Mouse (Mus musculus): Measurements from ENCODE around the gene Stk39. TPM values are rescaled to one million over a fixed set of nuclear protein-coding genes. Genes with fewer than 3 reads are reported as not detected.

Gene Stk39
- polyA plus RNA-seq, 1 experiment from 2014 or later: 77.2 TPM

DNA sequence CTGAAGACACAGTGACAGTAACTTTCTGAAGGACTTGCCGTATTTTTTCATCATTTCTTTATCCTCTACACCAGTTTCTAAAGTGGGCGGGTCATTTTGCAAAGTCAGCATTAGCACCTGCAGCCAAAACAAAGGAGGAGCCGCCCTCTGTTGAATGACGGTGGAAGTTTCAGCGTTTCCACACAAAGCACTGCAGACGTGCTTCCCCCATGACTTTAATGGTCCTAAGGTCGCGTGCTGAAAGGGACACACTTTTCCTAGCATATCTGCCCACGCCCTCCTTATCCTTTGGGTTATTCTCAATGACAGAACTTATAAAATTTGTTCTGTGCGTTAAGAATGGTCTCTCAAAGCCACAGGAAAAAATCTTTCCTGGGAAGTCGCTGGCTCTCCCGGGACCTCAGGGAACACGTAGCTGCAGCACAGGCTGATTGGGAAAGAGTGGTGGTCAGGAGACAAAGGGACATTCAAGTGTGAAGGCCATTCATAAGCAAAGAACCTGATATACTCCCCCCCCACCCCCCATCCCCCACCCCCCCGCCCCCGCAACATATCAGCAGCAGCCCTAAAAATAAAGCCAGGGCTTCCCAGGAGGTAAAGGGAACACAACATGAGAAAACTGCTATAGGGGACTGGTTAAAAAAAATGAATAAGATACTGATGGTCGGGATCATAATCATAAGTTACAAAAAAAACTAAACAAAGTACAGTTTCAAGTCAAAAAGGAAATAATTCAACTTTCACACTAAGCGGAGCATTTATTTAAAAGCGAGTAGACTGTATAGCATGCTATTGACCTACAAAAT lies 105.8 kb downstream of the Stk39 start:
- Histone ChIP-seq H3K4me2 (peak overlapping the region; percentile 58), H3K27me3 (replicated peaks) (no peaks in the 10 kb centered on the region), H3K9ac (peak overlapping the region; percentile 29; the same call in 1 of the 2 replicates), H3K4me3 (0 out of 2 replicates have a peak overlapping the region, but pooled peaks have one; percentile 10), H3K36me3 (peaks cover 10% of the 10 kb centered on the region), H3K9me3 (replicated peaks) (no peaks in the 10 kb centered on the region), H3K27ac (ENCODE audit: poor library complexity, severe bottlenecking) (peak overlapping the region; percentile 63), H3K4me1 (replicated peaks) (peaks cover 67% of the 10 kb centered on the region)
- no peak for ATAC-seq (ENCODE audit: insufficient number of reproducible peaks, low FRiP score)
- 10% methylated on average over 18 of the region's 18 CpGs for WGBS

DNA sequence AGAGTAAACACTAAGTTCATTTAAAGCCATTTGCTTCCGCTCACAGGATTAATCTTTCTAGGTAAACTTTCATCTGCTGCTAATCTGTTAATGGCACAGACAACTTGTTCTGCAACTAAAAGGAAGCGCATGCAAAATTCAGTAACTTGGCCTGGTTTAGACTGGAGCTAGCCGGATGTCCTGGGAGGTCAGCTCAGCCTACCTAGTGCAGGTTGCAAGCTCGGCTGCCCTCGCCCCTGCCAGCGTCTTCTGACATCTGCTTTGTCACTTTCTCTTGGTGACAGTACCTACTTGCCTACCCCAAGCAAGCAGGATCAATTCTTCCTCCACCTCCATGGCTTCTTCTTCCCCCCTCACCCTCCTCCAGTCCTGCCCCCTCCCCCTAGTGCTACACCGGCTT lies 106.6 kb downstream of the Stk39 start:
- H3K27ac ChIP-seq (ENCODE audit: poor library complexity, severe bottlenecking): peak overlapping the region; percentile 63
- 0 out of 2 replicates have a peak overlapping the region, but pooled peaks have one; percentile 8 for H3K4me3 ChIP-seq
- ATAC-seq (ENCODE audit: insufficient number of reproducible peaks, low FRiP score): no peak

DNA sequence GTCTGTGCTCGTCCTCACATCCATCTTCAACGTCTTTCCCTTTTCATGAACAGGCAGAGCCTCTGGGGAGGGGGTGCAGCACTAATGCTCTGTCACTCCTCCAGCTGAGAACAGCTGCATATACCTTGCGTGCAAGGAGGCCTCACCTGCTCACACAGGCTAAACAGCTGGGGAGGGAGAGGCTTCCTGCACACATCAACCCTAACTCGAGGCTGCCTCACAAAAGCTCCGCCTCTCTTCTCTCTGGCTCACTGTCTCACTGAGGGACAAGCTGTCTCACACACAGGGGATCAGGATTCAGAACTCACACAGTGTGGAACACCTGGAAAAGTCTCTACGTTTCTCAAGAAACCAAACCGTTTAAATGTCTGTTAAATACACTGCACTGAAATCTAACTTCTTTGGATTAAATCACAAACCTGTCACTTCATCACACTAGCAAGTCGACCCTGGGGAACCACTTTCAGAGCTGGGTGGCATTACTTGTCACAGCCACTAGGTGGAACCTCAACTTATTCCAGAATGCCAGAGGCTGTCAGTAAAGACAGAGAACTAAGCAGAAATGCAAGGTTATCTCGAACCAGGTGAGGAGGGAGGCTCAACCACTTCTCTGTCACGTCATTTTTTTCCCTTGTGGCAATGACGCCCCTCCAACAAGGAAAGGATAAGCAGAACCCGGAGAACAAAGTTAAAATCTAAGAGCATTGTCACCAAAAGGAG lies 107.7 kb downstream of the Stk39 start:
- 29% methylated on average over 12 of the region's 12 CpGs for WGBS
- Histone ChIP-seq H3K9me3 (replicated peaks) (no peaks in the 10 kb centered on the region), H3K4me2 (no peak overlapping the region), H3K4me1 (replicated peaks) (peaks cover 59% of the 10 kb centered on the region), H3K27ac (ENCODE audit: poor library complexity, severe bottlenecking) (no peak overlapping the region), H3K27me3 (replicated peaks) (no peaks in the 10 kb centered on the region), H3K36me3 (peaks cover 6% of the 10 kb centered on the region; the same call in 1 of the 2 replicates), H3K4me3 (no peak overlapping the region), H3K9ac (peak overlapping the region; percentile 18; the same call in 1 of the 2 replicates)
- ATAC-seq (ENCODE audit: insufficient number of reproducible peaks, low FRiP score): no peak

More for the DNA sequence above, 106.6 kb downstream of the Stk39 start:
- Histone ChIP-seq H3K9ac (peak overlapping the region; percentile 29), H3K9me3 (replicated peaks) (no peaks in the 10 kb centered on the region), H3K36me3 (peaks cover 10% of the 10 kb centered on the region), H3K4me1 (replicated peaks) (peaks cover 68% of the 10 kb centered on the region), H3K4me2 (peak overlapping the region; percentile 58), H3K27me3 (replicated peaks) (no peaks in the 10 kb centered on the region)
- 54% methylated on average over 7 of the region's 7 CpGs for WGBS

DNA sequence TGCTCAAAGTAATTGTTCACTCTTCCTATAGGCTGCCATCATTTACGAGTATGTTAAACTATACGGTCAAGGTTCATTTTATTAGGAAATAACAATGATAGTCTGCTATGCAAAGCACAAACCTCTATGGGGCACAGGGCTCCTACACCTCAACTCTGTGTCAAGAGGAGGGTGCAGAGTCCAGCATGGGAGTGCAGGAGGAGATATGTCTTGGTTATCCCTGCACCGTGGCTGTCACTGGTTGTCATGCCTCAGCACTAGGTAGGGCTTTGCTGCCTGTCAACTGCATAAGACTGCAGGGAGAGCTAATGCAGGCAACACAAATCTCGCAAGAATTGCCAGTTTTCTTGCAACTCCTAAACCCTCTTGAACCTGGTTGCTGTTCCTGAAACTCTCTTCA lies 108.9 kb downstream of the Stk39 start:
- Histone ChIP-seq H3K36me3 (peaks cover 12% of the 10 kb centered on the region), H3K27ac (ENCODE audit: poor library complexity, severe bottlenecking) (no peak overlapping the region), H3K9me3 (replicated peaks) (no peaks in the 10 kb centered on the region), H3K27me3 (replicated peaks) (no peaks in the 10 kb centered on the region), H3K4me2 (no peak overlapping the region), H3K9ac (no peak overlapping the region), H3K4me1 (replicated peaks) (peaks cover 55% of the 10 kb centered on the region), H3K4me3 (no peak overlapping the region)
- no peak for ATAC-seq (ENCODE audit: insufficient number of reproducible peaks, low FRiP score)
- 69% methylated on average over 4 of the region's 4 CpGs for WGBS

DNA sequence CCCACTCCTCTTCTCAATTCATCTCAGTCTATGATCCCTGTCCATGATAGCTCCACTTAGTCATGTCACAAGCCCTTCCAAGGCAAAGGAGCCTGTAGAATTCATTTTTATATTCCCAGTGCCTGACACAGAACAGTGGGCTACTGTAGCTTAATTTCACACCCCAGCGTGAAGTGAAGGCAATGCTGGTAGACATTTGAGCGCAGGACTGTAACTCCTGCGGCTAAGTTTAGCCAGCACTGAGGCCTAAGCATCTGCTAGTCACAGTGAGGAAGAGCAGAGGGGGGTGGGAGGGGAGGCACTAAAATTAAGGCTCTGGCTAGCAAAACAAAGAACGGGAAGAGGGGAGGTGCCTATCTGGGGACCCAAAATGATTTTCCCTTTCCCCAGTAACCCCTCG lies 110.4 kb downstream of the Stk39 start:
- H3K27me3 ChIP-seq (replicated peaks): no peaks in the 10 kb centered on the region
- no peaks in the 10 kb centered on the region for H3K9me3 ChIP-seq (replicated peaks)
- H3K4me3 ChIP-seq: no peak overlapping the region
- ATAC-seq (ENCODE audit: insufficient number of reproducible peaks, low FRiP score): no peak
- H3K36me3 ChIP-seq: peaks cover 21% of the 10 kb centered on the region
- peaks cover 44% of the 10 kb centered on the region for H3K4me1 ChIP-seq (replicated peaks)
- WGBS: 35% methylated on average over 5 of the region's 5 CpGs
- H3K9ac ChIP-seq: no peak overlapping the region
- H3K4me2 ChIP-seq: no peak overlapping the region
- H3K27ac ChIP-seq (ENCODE audit: poor library complexity, severe bottlenecking): peak overlapping the region; percentile 67

DNA sequence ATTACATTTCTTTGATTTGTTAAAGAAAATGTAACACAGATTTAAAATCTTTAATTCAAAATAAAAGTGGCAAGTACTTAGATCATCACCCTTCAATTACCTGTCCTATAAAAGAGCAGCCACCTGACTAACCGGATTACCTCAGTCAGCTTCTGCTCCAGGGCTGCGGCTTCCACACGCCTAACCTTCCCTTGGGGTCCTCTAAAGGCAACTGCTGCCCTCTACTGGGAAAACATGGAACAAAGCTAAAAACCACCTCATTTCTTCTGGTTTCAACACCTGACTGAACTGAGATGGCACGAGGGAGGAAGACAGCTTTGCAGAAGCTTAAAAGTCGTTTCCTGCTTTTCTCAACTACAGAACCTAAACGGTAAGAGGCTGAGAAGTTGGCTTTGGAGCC lies 121.4 kb downstream of the Stk39 start:
- ATAC-seq (ENCODE audit: insufficient number of reproducible peaks, low FRiP score): no peak
- no peak overlapping the region for H3K27ac ChIP-seq (ENCODE audit: poor library complexity, severe bottlenecking)
- no peak overlapping the region for H3K4me3 ChIP-seq
- WGBS: 8% methylated on average over 6 of the region's 6 CpGs
- H3K27me3 ChIP-seq (replicated peaks): no peaks in the 10 kb centered on the region
- H3K9me3 ChIP-seq (replicated peaks): no peaks in the 10 kb centered on the region
- peaks cover 33% of the 10 kb centered on the region for H3K36me3 ChIP-seq
- H3K4me2 ChIP-seq: no peak overlapping the region
- H3K4me1 ChIP-seq (replicated peaks): no peaks in the 10 kb centered on the region
- H3K9ac ChIP-seq: no peak overlapping the region

DNA sequence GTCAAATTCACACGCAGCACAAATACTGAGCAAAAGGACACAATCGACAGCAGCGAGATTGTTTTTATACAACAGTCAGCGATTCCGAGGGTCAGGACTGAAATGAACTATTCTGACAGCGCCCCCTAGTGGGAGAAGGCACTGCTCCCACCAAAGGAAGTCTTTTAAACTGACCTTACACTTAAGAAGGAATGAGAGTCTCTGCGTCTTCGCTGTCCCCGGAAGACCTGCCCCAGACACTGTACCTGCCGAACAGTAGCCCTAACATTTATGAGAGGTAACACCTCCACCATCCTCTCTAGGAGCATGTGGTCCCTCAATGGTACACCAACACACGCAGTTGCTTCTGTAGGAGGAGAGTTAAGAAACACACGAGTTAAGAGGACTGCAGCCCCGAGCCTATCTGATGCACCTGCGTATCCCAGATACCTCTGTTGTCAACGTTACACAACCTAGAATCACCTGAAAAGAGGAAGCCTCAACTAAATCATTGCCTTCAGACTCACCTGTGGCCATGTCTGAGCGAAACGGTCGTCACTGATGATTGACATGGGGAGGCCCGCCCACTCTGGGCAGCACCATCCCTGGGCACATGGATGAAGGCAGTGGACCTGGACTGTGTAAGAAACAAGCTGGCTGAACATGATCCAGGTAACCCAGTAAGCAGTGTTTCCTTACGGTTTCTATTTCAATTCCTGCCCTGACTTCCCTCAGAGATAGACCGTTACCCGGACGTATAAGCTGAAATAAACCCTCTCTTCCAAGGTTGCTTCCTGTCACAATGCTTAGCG lies 122.3 kb downstream of the Stk39 start:
- Histone ChIP-seq H3K9ac (no peak overlapping the region), H3K9me3 (replicated peaks) (no peaks in the 10 kb centered on the region), H3K36me3 (peaks cover 39% of the 10 kb centered on the region), H3K4me2 (no peak overlapping the region), H3K4me1 (replicated peaks) (no peaks in the 10 kb centered on the region), H3K4me3 (no peak overlapping the region), H3K27me3 (replicated peaks) (no peaks in the 10 kb centered on the region), H3K27ac (ENCODE audit: poor library complexity, severe bottlenecking) (no peak overlapping the region)
- WGBS: 57% methylated on average over 24 of the region's 24 CpGs
- no peak for ATAC-seq (ENCODE audit: insufficient number of reproducible peaks, low FRiP score)

DNA sequence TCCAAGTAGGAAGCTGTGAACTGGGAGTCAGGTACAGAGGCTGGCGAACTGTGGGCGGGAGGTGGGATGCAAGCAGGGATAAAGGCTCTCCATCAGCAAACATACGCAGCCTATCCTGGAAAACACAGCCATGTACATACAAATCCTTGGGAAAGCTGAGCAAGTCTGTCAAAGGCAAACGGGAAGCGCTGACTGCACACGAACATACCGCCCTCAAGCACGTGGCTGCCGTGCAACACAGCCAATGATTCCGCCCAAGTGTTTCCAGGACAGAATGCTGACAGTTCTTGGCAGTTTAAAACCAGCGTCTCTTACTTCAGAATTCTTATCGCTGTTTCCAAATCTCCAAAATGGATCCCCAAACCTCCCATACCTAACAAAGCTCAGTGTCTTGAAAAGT lies 123.1 kb downstream of the Stk39 start:
- ATAC-seq (ENCODE audit: insufficient number of reproducible peaks, low FRiP score): no peak
- 84% methylated on average over 12 of the region's 12 CpGs for WGBS
- no peak overlapping the region for H3K27ac ChIP-seq (ENCODE audit: poor library complexity, severe bottlenecking)
- no peaks in the 10 kb centered on the region for H3K9me3 ChIP-seq (replicated peaks)
- no peak overlapping the region for H3K9ac ChIP-seq
- H3K4me2 ChIP-seq: no peak overlapping the region
- H3K27me3 ChIP-seq (replicated peaks): no peaks in the 10 kb centered on the region
- H3K4me1 ChIP-seq (replicated peaks): no peaks in the 10 kb centered on the region
- no peak overlapping the region for H3K4me3 ChIP-seq
- peaks cover 41% of the 10 kb centered on the region for H3K36me3 ChIP-seq

DNA sequence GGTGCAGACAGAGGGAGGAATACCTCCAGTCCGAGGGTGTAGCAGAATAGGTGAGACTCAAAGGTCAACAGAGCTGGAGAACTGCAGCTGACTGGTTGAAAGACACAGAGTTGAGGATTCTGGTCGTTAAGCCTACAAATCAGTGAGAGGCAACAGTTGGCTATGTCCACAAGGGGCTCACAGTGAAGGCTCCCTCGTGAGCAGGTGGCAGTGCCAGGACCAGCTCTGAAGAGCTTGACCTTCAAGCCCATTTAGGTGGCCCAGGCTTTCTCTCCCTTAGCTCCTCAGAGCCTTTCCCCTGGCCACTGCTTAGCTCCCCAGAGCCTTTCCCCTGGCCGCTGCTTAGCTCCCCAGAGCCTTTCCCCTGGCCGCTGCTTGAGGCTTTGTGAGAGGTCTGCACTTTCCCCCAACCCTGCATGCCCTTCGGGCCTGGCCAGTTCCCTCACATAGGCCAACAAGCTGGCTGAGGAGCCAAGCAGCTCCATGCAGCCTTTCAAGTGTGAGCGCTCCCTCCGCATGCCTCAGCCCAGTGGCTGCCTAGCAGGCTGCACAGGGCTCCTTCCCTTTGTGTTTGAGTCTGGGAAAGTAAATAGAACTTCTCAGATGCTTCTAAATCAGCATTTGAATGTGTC lies 125.3 kb downstream of the Stk39 start:
- no peak overlapping the region for H3K4me3 ChIP-seq
- H3K4me1 ChIP-seq (replicated peaks): no peaks in the 10 kb centered on the region
- peaks cover 40% of the 10 kb centered on the region for H3K36me3 ChIP-seq
- no peak overlapping the region for H3K4me2 ChIP-seq
- H3K9me3 ChIP-seq (replicated peaks): no peaks in the 10 kb centered on the region
- no peak overlapping the region for H3K27ac ChIP-seq (ENCODE audit: poor library complexity, severe bottlenecking)
- no peak for ATAC-seq (ENCODE audit: insufficient number of reproducible peaks, low FRiP score)
- no peaks in the 10 kb centered on the region for H3K27me3 ChIP-seq (replicated peaks)
- 62% methylated on average over 8 of the region's 8 CpGs for WGBS
- no peak overlapping the region for H3K9ac ChIP-seq

DNA sequence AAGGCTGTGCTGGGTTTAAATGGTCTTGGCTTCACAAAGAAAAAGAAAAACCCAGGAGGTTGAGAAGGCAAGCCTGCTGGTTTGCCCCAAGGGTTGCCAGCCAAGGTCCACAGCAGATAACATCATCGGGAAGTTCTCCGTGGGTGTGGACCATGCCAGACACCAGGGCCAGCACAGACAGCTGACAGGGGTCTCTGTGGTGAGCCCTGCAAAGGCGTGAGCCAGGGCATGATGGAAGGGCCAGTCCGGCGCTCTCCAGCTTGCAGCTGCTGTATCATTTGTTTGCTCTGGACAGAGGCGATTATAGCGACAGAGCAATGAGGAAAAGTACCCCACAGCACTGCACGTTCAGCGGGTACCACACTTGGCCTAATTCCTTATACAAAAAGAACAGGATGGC lies 126.8 kb downstream of the Stk39 start:
- no peak overlapping the region for H3K4me2 ChIP-seq
- WGBS: 79% methylated on average over 9 of the region's 9 CpGs

More for the DNA sequence above, 126.8 kb downstream of the Stk39 start:
- Histone ChIP-seq H3K9me3 (replicated peaks) (no peaks in the 10 kb centered on the region), H3K4me3 (no peak overlapping the region), H3K27me3 (replicated peaks) (no peaks in the 10 kb centered on the region), H3K9ac (no peak overlapping the region), H3K27ac (ENCODE audit: poor library complexity, severe bottlenecking) (no peak overlapping the region), H3K36me3 (peaks cover 40% of the 10 kb centered on the region), H3K4me1 (replicated peaks) (no peaks in the 10 kb centered on the region)
- ATAC-seq (ENCODE audit: insufficient number of reproducible peaks, low FRiP score): no peak

Measured in heart, embryonic 12.5 days (tissue).